Mouse (Mus musculus): ENCODE measurements around the gene Carns1.
A peak's percentile ranks its signal among the peaks of the same experiment; 100 is the strongest.

Gene Carns1

GRCm38 (mm10) chr19:4201291-4201909 lies 26.1 kb upstream of the Carns1 start, which contains the start of gene Rad9a:
Gene Rad9a (minus strand): TSS chr19:4201662.
- peak; percentile 97 for DNase-seq

- no peak for DNase-seq
These were observed 21.9 kb upstream of the Carns1 start for GRCm38 (mm10) chr19:4197180-4197579.

- no peak for DNase-seq
These were observed 21.3 kb upstream of the Carns1 start for GRCm38 (mm10) chr19:4196548-4196947.

- DNase-seq, result no peak
These were observed 20.8 kb upstream of the Carns1 start for GRCm38 (mm10) chr19:4196048-4196447.

- DNase-seq, result no peak
These were observed 19.7 kb upstream of the Carns1 start for GRCm38 (mm10) chr19:4194776-4195650.

GRCm38 (mm10) chr19:4194021-4194724 lies 18.9 kb upstream of the Carns1 start:
- no peak for DNase-seq

- DNase-seq, result no peak
These were observed 17.9 kb upstream of the Carns1 start for GRCm38 (mm10) chr19:4193129-4193528.

- DNase-seq, result no peak
These were observed 17.1 kb upstream of the Carns1 start for GRCm38 (mm10) chr19:4192251-4192985.

- DNase-seq, result peak; percentile 94
These were observed 16.4 kb upstream of the Carns1 start, which contains the start of gene Ppp1ca for GRCm38 (mm10) chr19:4191528-4192250. Gene Ppp1ca (plus strand): TSS chr19:4192065.

GRCm38 (mm10) chr19:4190831-4191334 lies 15.6 kb upstream of the Carns1 start, which contains the start of gene Tbc1d10c:
Gene Tbc1d10c (minus strand): TSS chr19:4191284.
- no peak for DNase-seq

GRCm38 (mm10) chr19:4189051-4189620 lies 13.9 kb upstream of the Carns1 start:
- no peak for DNase-seq

- DNase-seq, result no peak
These were observed 12.0 kb upstream of the Carns1 start for GRCm38 (mm10) chr19:4187303-4187702.

- DNase-seq, result no peak
These were observed 10.0 kb upstream of the Carns1 start for GRCm38 (mm10) chr19:4184976-4185975.

GRCm38 (mm10) chr19:4183689-4184088 lies 8.4 kb upstream of the Carns1 start:
- DNase-seq, result no peak

GRCm38 (mm10) chr19:4181892-4182291 lies 6.6 kb upstream of the Carns1 start:
- peak; percentile 82 for DNase-seq

- no peak for DNase-seq
These were observed 5.1 kb upstream of the Carns1 start for GRCm38 (mm10) chr19:4180411-4180810.

GRCm38 (mm10) chr19:4172925-4173324 lies 2.4 kb downstream of the Carns1 start:
- DNase-seq, result no peak

- no peak for DNase-seq
These were observed 3.6 kb downstream of the Carns1 start for GRCm38 (mm10) chr19:4171393-4172290.
